Mouse (Mus musculus): Measurements from ENCODE around the gene Colq.
A peak's percentile ranks its signal among the peaks of the same experiment; 100 is the strongest.

Gene Colq

GRCm38 (mm10) chr14:31521318-31521717 is 69.8 kb downstream of the Colq start:
- DNase-seq: no peak

DNA sequence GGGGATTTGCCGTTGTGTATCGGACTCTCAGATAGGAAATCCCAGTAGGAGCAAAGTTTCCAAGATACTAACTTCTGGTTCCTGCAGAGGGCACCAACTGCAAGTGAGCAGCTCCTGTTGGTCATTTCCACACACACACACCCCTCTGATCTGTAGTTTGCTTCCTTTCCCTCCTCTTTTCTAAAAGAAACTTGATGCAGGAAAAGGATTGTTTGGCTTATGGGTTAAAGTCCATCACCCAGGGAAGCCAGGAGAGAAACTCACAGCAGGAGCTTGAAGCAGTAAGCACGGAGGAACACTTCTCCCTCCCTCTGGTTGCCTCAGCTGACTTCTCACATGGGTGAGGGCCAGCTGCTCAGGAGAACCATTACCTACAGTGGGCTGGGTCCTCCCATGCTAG is 72.0 kb downstream of the Colq start:
- DNase-seq: peak; percentile 46

- DNase-seq: no peak
Measured at GRCm38 (mm10) chr14:31515895-31516294, 75.2 kb downstream of the Colq start.

DNA sequence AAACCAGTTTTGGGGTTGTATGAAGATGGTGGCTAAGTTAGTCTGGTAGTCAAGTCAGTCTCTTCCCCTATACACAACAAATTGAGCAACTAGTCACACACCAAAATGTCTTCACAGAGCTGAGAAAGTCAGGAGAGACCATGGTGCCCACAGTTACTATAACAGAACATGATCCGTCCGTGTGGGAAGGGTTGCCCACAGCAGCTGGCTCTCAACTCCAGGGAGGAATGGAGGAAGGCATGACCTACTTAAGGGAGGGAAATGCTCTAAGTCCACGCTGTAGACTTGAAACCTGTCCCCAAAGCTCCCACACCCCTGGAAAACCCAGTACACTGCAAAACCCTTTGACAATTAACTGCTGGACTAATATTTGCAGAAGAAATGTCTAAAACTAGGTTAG is 80.8 kb downstream of the Colq start:
- no peak for DNase-seq

DNA sequence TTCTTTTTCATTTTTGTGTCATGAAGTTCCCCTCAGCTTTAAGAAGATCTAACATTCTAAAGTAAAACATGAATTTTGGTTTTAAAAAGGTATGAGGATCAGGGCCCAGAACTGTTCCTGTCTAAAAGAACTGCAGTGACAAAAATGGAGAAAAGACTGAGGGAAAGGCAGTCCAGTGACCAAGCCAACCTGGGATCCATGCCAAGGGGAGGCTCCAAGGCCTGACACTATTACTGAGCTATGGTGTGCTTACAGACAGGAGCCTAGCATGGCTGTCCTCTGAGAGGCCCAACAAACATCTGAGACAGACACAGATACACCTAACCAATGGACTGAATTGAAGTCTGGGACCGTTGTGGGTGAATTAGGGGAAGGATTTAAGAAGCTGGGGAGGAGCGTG is 81.2 kb downstream of the Colq start:
- DNase-seq: no peak

DNA sequence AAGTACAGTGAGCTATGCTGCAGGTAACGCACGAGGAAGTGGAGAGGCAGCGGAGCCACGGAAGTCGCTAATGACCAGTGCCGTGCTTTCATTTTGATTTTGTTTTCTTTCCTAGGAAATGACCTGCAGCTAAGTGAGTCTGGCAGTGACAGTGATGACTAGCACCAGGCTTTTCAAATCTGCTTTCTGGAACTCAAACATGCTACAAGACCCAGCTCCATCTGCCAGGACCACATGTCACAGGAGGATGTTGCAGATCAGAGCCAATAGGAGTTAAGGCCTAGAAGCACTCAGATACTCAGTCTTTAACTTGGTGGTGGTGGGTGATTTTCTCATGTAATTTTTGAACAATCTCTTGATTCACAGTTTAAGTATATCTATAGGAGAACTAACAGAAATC is 84.7 kb downstream of the Colq start:
- DNase-seq: no peak

GRCm38 (mm10) chr14:31503406-31503805 is 87.7 kb downstream of the Colq start:
- no peak for DNase-seq

GRCm38 (mm10) chr14:31499526-31499925 is 91.6 kb downstream of the Colq start:
- no peak for DNase-seq

DNA sequence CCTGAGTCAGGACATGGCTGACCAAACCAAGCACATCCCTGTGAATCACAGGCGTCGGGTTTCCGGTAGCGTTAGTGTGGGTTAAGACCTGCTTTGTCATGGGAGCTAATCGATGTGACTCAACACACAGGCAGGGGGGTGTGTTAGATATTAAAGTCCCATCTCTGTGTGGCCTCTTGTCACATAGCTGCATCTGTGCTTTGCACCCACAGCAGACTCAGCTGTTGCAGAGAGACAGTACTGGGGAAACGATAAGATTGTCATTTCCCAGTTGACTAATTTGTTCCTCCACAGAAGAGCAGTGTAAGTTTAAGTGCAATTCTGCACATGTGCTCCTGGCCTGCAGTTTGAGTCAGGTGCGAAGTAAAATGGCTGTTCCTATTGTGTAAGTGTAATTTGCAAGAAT is 94.9 kb downstream of the Colq start:
- peak; percentile 11 for DNase-seq

DNA sequence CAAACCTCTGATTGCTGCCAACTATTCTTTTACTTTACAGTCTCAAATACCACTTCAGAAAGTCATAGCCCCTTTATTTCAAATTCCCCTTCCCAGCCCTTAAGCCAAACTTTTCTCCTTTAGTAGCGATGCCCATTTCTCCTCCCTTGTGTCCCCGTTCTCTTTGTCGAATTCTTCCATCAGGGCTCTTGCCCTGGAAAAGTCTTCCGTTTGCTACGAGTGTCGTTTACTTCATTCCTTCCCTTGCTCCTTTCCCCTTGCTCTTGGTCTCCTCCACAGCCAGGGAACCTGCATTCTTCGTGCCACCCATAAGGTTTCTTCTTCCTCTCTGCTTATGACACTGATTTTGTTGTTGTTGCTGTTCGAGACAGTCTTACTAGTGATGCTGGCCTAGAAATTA is 95.6 kb downstream of the Colq start:
- DNase-seq: peak; percentile 12

DNA sequence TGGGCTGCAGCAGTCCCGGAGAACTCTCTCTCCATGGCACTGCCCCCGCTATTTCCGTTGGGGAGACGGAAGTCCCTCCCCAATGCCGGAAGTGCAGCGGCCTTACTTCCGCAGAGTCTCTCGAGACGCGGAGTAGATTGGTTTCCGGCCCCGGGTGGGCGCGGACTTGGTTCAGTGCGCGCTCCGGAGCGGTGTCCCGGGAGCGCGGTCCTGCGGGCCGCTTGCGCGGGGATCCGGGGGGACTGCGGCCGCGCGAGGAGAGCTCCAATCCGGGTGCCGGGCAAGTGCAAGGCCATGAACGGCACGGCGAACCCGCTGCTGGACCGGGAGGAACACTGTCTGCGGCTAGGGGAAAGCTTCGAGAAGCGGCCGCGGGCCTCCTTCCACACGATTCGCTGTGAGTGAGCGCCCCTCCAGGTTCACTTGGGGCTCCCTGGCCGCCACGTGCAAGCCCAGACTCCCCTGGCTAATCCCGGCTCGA is 96.1 kb downstream of the Colq start, which contains the start of gene Mettl6:
Mettl6 (minus strand) TSS at position 66 of the 481 bp plus-strand sequence.
- DNase-seq: peak; percentile 96

DNA sequence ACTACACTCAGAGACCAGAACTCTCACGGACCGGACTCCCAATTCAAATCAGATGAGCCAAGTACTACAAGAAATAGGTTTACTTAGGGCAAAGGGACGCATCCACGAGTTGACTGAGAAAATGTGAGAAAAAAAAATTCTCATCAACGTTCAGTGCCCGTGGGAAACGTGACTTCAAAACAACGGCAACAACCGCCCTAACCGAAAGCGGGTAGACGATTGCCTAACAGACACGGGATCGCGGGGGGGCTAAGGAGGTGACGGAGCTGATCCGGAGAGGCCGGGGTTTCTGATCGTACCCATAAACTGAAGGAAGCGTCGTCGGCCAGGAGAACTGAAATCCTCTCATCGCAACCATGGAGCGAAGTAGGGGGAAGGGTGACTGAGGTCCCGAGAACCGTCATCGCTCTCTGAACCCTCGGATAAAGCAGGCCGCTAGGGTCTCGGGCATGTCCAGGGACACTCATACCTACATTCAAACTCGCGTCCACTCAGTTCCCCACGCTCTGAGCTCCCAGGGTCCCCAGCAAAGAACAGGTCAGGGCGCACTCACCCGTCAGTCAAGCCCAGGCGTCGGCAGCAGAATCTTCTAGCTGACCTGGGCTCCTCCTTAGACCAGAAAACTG is 96.7 kb downstream of the Colq start, which contains the start of gene Eaf1:
Eaf1 (plus strand) TSS at position 51 of the 626 bp plus-strand sequence.
- no peak for DNase-seq

GRCm38 (mm10) chr14:31493901-31494300 is 97.2 kb downstream of the Colq start:
- DNase-seq: no peak

- DNase-seq: no peak
Measured at GRCm38 (mm10) chr14:31488055-31488454, 103.1 kb downstream of the Colq start.

DNA sequence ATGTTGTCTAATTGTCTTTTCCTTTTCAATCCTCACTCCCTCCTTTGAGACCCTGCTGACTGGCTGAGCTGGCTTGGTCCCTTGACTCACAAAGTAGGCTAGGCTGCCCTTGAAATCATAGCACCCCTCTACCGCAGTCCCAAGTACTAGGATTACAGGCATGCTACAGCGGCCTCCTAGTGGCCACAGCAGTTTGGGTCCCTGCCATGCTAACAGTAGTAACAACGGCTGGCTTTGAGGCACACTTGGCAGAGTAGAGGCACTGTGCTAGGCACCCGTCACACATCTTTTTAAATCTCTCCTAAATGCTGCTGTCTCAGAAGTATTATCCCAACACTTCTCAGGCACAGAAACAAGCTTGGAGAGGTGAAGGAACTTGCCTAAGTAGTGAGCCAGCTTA is 104.7 kb downstream of the Colq start:
- no peak for DNase-seq

GRCm38 (mm10) chr14:31482417-31482816 is 108.7 kb downstream of the Colq start:
- DNase-seq: no peak

- no peak for DNase-seq
Measured at GRCm38 (mm10) chr14:31473297-31473696, 117.8 kb downstream of the Colq start.
